Mouse (Mus musculus) testis, adult 2 months (tissue): ENCODE measurements around the gene Mettl22. TPM values are rescaled to one million over a fixed set of nuclear protein-coding genes. Genes with fewer than 3 reads are reported as not detected.

Experiments used
- H3K27ac ChIP-seq: fragments of 200-500 bp; 2 replicates; pipeline ENCODE4 v1.5.1; 2012; ENCODE audit warnings: low read depth, low read length; ENCODE audit not compliant: control insufficient read depth, insufficient read depth
- H3K27me3 ChIP-seq: fragments of 200-500 bp; 2 replicates; pipeline ENCODE4 v1.6.1; 2012; ENCODE audit warnings: mild to moderate bottlenecking, low read length, moderate library complexity; ENCODE audit not compliant: control insufficient read depth, insufficient read depth
- H3K36me3 ChIP-seq: fragments of 200-500 bp; 2 replicates; pipeline ENCODE4 v1.6.1; 2012; ENCODE audit warnings: mild to moderate bottlenecking, low read length; ENCODE audit not compliant: control insufficient read depth, insufficient read depth
- H3K4me1 ChIP-seq: fragments of 200-500 bp; 2 replicates; pipeline ENCODE4 v1.6.1; 2012; ENCODE audit warnings: low read length; ENCODE audit not compliant: control insufficient read depth, insufficient read depth
- H3K4me3 ChIP-seq: fragments of 200-500 bp; 2 replicates; pipeline ENCODE4 v1.5.1; 2012; ENCODE audit warnings: low read depth, mild to moderate bottlenecking, low read length, moderate library complexity, mixed read lengths; ENCODE audit not compliant: control insufficient read depth
- CTCF ChIP-seq: fragments of 200-500 bp; IDR thresholded peaks from 2 replicates; pipeline ENCODE4 v1.5.1; 2012; ENCODE audit warnings: low read depth, mild to moderate bottlenecking, inconsistent platforms, low read length, moderate library complexity; ENCODE audit not compliant: control insufficient read depth, insufficient read depth, insufficient replicate concordance
- POLR2A ChIP-seq: fragments of 200-500 bp; IDR thresholded peaks from 2 replicates; pipeline ENCODE4 v1.6.1; 2012; ENCODE audit warnings: low read depth, mild to moderate bottlenecking, inconsistent platforms, low read length, moderate library complexity; ENCODE audit not compliant: control insufficient read depth
- polyA plus RNA-seq: library from polyadenylated mRNA; depleted of rRNA; stranded (reverse); fragments of >200 nt; gene quantifications from 2 replicates; pipeline ENCODE4 v1.2.3, GENCODE M21; 2012

Gene Mettl22
- polyA plus RNA-seq, 1 experiment: 110 TPM

GRCm38 (mm10) chr16:8487396-8488005, 16.9 kb downstream of the Mettl22 start:
- Histone ChIP-seq H3K36me3 (no peaks in the 10 kb centered on the region; the same call in 1 of the 2 replicates), H3K27me3 (no peaks in the 10 kb centered on the region), H3K4me3 (no peak overlapping the region), H3K27ac (no peak overlapping the region), H3K4me1 (no peaks in the 10 kb centered on the region)
- TF ChIP-seq POLR2A (no peak), CTCF (no peak)

DNA sequence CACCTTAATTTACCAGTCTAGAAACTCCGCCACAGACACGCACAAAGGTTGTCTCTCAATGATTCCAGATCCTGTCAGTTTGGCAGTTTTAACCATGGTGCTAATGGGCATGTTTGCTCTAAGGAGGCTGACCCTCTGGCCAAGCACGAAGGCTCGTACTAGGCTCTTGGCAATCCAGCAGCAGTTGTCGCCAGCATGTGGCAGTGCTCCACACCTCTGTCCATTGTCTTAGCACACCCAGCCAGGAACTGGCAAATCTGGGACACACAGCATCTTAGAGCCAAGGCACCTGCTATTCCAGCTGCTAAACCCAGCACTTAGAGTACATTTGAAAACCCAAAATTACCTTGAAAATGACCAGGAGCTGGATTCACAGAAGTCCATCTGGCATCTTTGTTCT, 18.8 kb downstream of the Mettl22 start:
- no peaks in the 10 kb centered on the region; the same call in 1 of the 2 replicates for H3K36me3 ChIP-seq
- no peaks in the 10 kb centered on the region for H3K4me1 ChIP-seq
- TF ChIP-seq POLR2A: no peak
- TF ChIP-seq CTCF: no peak
- H3K4me3 ChIP-seq: no peak overlapping the region
- no peaks in the 10 kb centered on the region for H3K27me3 ChIP-seq
- H3K27ac ChIP-seq: no peak overlapping the region

DNA sequence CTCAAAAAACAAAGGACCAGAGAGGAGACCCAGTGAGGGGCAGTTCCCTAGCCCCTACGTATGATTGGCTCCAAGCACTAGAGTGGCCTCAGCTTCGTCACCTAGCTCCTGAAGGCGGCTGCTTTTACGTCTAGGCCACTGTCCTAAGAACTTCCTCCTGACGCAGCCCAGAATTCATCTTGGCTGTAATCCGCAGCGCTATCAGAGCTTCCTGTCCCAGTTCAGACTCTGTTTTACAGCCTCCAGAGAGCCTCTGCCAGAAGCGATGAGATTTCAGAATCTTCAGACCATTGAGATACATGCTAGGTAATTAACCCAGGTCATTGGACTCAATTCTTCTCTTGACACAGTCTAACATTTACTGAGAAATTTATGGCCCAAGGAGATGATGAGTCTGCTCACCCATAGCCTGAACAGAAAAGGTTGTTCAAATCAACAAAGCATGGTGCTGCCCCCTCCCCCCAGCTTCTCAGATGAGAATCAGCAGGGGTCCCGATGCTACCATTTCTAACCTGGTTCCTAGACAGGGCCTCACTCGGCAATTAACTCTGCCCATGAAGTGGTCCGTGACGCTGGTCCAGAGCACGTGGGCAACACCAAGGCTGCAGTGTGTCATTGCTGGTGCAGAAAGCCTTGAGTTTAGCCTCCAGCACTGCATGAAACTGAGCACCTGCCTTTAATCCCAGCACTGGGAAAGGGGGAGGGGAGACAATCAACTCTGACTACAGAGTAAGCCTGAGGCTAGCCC, 21.3 kb downstream of the Mettl22 start:
- Histone ChIP-seq H3K36me3 (no peaks in the 10 kb centered on the region), H3K27ac (no peak overlapping the region), H3K4me3 (no peak overlapping the region), H3K4me1 (no peaks in the 10 kb centered on the region), H3K27me3 (no peaks in the 10 kb centered on the region)
- TF ChIP-seq CTCF (no peak), POLR2A (no peak)

DNA sequence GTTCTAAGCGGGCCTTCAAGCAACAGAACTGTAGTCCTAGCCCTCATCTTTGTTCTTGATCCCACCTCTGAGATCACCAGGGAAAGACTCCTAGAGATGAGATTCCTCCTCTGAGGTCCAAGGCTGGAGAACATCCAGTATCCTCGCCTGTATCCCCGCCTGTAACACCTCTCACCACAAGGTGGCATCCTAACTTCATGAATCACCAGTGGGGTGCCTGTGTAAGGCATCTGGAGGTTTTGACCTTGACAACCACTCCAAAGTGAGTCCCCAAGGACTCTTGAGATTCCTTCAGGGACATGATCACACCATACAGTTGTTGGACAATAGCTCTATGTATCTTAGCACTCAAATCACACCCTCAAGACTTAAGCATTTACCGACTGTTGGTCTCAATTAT, 23.7 kb downstream of the Mettl22 start:
- Histone ChIP-seq H3K27me3 (no peaks in the 10 kb centered on the region), H3K27ac (no peak overlapping the region), H3K4me1 (no peaks in the 10 kb centered on the region), H3K36me3 (no peaks in the 10 kb centered on the region), H3K4me3 (no peak overlapping the region)
- TF ChIP-seq POLR2A (no peak), CTCF (peak; percentile 56; the same call in 1 of the 2 replicates)

DNA sequence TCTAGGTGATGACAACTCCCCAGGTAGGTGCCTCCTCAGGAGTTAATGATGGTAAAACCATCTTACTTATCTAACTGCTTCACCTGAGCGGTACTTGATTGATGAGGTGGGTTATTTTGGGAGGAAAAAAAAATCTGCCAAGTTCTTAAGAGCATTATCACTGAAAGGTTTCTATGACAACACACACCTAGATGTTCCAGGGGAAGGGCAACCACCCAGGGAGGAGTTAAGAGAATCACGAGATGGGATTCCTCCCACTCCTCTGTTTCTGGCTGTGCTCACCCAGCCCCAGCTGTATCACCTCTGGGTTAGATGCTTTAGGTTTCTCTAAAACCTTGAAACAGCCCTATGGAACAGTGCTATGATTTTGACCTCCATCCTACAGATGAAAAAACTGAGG, 26.4 kb downstream of the Mettl22 start:
- no peak for TF ChIP-seq POLR2A
- no peak for TF ChIP-seq CTCF
- no peaks in the 10 kb centered on the region for H3K27me3 ChIP-seq
- H3K36me3 ChIP-seq: no peaks in the 10 kb centered on the region
- peak overlapping the region; percentile 53; the same call in 1 of the 2 replicates for H3K4me3 ChIP-seq
- H3K4me1 ChIP-seq: no peaks in the 10 kb centered on the region
- no peak overlapping the region for H3K27ac ChIP-seq

- TF ChIP-seq CTCF (no peak), POLR2A (no peak)
- no peak overlapping the region for H3K27ac ChIP-seq
Observed at GRCm38 (mm10) chr16:8504271-8504670, 33.7 kb downstream of the Mettl22 start.

DNA sequence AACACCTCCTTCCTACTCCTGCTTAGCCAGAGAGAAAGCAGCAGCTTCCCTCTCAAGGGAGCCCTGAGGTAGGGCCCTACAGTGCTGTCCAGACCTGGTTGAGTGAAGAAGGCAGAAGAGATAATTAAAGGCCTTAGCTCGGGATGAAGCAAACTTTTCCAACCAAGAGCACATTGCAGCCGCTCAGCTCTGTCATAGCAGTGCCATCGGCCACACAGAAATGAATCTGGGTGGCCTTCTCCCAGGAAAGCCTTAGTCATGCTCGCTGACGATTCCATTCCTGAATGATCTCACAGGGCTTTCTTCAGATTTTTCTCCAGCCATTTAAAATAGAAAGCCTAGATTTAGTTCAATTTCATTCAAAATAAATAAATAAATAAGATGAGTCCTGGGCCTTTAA, 39.3 kb downstream of the Mettl22 start:
- no peak for TF ChIP-seq POLR2A
- no peak for TF ChIP-seq CTCF
- Histone ChIP-seq H3K27me3 (no peaks in the 10 kb centered on the region), H3K27ac (no peak overlapping the region), H3K4me3 (no peak overlapping the region), H3K36me3 (no peaks in the 10 kb centered on the region), H3K4me1 (peaks cover 15% of the 10 kb centered on the region)

More at GRCm38 (mm10) chr16:8504271-8504670, 33.7 kb downstream of the Mettl22 start:
- Histone ChIP-seq H3K27me3 (no peaks in the 10 kb centered on the region), H3K4me1 (no peaks in the 10 kb centered on the region), H3K36me3 (no peaks in the 10 kb centered on the region), H3K4me3 (no peak overlapping the region)

GRCm38 (mm10) chr16:8512830-8513229, 42.2 kb downstream of the Mettl22 start:
- TF ChIP-seq CTCF (no peak), POLR2A (no peak)
- H3K4me3 ChIP-seq: no peak overlapping the region
- H3K27me3 ChIP-seq: no peaks in the 10 kb centered on the region
- peaks cover 15% of the 10 kb centered on the region for H3K4me1 ChIP-seq
- H3K27ac ChIP-seq: no peak overlapping the region
- no peaks in the 10 kb centered on the region for H3K36me3 ChIP-seq
